Mouse (Mus musculus) kidney, postnatal 25 days (tissue): ENCODE data around the gene Dynlt1c.
"Not testable (repeated sequence)": the region's sequence is repeated elsewhere in the genome, so short reads cannot be mapped to it uniquely, and the experiment has no call there.

Experiments used
- DNase-seq, 2 experiments: peaks; one replicate each; pipeline ENCODE4 v3.0.0; 2021; ENCODE audit warnings: mixed read lengths in 2 of 2

Dynlt1c gene

DNA sequence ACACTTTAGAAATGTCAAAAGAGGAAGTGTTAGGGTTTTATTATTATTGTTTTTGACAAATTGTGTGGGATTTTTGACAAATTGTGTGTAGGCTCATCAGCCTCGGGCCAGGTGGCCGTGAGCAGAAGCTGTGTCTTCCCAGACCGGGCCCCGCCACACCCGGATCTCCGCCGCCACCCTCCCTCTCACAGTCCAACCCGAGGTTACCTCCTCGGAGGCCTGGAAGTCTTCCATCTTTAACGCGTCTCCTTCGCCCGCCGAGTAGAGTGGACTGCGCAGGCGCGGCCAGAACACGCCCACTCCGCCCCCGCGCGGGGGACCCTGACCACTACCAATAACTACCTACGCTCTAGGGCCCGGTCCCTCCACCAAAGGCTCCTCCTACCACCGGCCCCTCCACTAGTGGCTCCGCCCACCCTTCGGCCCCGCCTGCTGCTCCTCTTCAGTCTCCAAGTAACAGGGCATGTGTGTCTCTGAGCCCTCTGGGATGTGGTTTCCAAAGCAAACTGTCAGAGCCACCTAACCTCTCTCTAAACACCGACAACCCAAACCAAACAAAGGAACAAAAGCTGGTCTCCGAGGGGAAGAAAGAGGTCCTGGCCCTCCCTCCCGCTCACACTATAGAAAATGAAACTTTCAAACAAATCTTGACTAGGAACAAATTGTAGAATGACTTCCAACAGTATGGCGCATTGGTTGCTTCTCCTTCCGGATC, 54.3 kb downstream of the Dynlt1c start, which contains the start of gene Dynlt1f:
Gene Dynlt1f, minus strand, starts transcription at position 334 of the 715 bp plus-strand sequence.
- peak; percentile 58 to 76 for DNase-seq

DNA sequence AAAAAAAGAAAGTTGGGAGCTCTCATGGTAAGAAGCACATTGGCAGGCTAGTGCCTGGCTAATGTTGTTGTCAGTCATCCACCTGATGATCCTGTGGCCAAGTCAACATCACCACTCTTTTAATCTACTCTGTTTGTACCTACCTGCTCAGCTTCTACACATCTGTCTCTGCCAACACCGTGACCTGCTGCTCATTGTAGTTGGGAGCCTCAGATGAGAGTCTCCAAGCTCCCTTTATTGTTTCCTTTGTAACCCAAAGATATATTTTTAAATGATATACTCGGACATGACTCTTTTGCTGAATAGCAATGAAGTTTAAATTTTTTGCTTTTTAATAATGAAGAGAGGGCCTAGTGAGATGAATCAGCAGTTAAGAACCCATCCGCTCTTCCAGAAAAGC, 55.0 kb downstream of the Dynlt1c start:
- DNase-seq = not testable (repeated sequence)

GRCm38 (mm10) chr17:6658801-6659200, 57.3 kb downstream of the Dynlt1c start, which contains the start of gene Sytl3:
Sytl3 (plus strand) TSS chr17:6659093.
- not testable (repeated sequence) for DNase-seq
